Mouse (Mus musculus) liver, embryonic 14.5 days (tissue): ENCODE measurements around the gene Tprkb.

Experiments
- CTCF ChIP-seq: IDR thresholded peaks from 2 replicates; pipeline ENCODE4 v1.5.1; 2016; ENCODE audit warnings: antibody characterized with exemption, low read depth, control low read depth
- EP300 ChIP-seq: IDR thresholded peaks from 2 replicates; pipeline ENCODE4 v1.6.1; 2016; ENCODE audit warnings: antibody characterized with exemption, low read depth

DNA sequence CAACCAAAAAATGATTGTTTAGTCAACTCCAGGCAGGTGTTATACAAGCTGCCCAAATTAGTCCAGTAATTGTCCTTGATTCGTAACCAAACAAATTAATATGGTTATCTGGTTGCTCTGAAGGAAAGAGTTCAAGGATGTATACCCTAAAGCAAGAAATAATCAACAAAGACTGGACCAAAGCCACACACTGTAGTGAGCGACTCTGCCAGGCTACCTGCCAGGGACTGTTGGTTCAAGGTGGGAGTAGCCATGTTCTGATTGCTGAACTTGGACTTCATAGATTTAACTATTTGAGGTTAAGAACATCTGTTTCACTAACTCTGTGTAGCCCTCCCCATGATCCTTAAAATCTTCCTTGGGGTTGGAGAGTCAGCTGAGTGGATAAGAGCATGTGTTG is 48.5 kb upstream of the Tprkb start:
- TF ChIP-seq CTCF = no peak
- no peak for TF ChIP-seq EP300
